Mouse (Mus musculus): ENCODE data around the gene Gm42421.

Gene Gm42421

GRCm38 (mm10) chr5:143936156-143936555, 8.2 kb downstream of the Gm42421 start:
- no peak for DNase-seq (ENCODE audit: low spot score in 2 of 2)

- DNase-seq (ENCODE audit: low spot score in 2 of 2), result no peak
Measured at GRCm38 (mm10) chr5:143941588-143941987, 13.6 kb downstream of the Gm42421 start.

- DNase-seq (ENCODE audit: low spot score in 2 of 2), result peak; percentile 86 to 94
Measured at GRCm38 (mm10) chr5:143943231-143944125, 15.5 kb downstream of the Gm42421 start.

- no peak for DNase-seq (ENCODE audit: low spot score in 2 of 2)
Measured at GRCm38 (mm10) chr5:143948361-143948760, 20.4 kb downstream of the Gm42421 start.

GRCm38 (mm10) chr5:143950016-143950415, 22.0 kb downstream of the Gm42421 start:
- no peak for DNase-seq (ENCODE audit: low spot score in 2 of 2)

- DNase-seq (ENCODE audit: low spot score in 2 of 2), result no peak
Measured at GRCm38 (mm10) chr5:143957101-143957500, 29.1 kb downstream of the Gm42421 start.

- DNase-seq (ENCODE audit: low spot score in 2 of 2), result no peak
Measured at GRCm38 (mm10) chr5:143959551-143959950, 31.6 kb downstream of the Gm42421 start.

GRCm38 (mm10) chr5:143961176-143961575, 33.2 kb downstream of the Gm42421 start:
- no peak for DNase-seq (ENCODE audit: low spot score in 2 of 2)

- no peak for DNase-seq (ENCODE audit: low spot score in 2 of 2)
Measured at GRCm38 (mm10) chr5:143965586-143966345, 37.8 kb downstream of the Gm42421 start.

GRCm38 (mm10) chr5:143966671-143967070, 38.7 kb downstream of the Gm42421 start:
- no peak for DNase-seq (ENCODE audit: low spot score in 2 of 2)

- no peak for DNase-seq (ENCODE audit: low spot score in 2 of 2)
Measured at GRCm38 (mm10) chr5:143972628-143973027, 44.7 kb downstream of the Gm42421 start.

GRCm38 (mm10) chr5:143974931-143975630, 47.1 kb downstream of the Gm42421 start:
- peak; percentile 48 to 63 for DNase-seq (ENCODE audit: low spot score in 2 of 2)

GRCm38 (mm10) chr5:143975631-143975933, 47.6 kb downstream of the Gm42421 start:
- DNase-seq (ENCODE audit: low spot score in 2 of 2), result no peak

GRCm38 (mm10) chr5:143976232-143976631, 48.3 kb downstream of the Gm42421 start:
- DNase-seq (ENCODE audit: low spot score in 2 of 2), result no peak

- peak; percentile 40 to 47 for DNase-seq (ENCODE audit: low spot score in 2 of 2)
Measured at GRCm38 (mm10) chr5:143976726-143977431, 48.9 kb downstream of the Gm42421 start.

- DNase-seq (ENCODE audit: low spot score in 2 of 2), result no peak
Measured at GRCm38 (mm10) chr5:143980858-143981257, 52.9 kb downstream of the Gm42421 start.

- no peak for DNase-seq (ENCODE audit: low spot score in 2 of 2)
Measured at GRCm38 (mm10) chr5:143982361-143982760, 54.4 kb downstream of the Gm42421 start.

- DNase-seq (ENCODE audit: low spot score in 2 of 2), result no peak
Measured at GRCm38 (mm10) chr5:143985381-143985780, 57.4 kb downstream of the Gm42421 start.
